Mouse (Mus musculus): ENCODE results near the gene Serpina3c.

The Serpina3c gene

GRCm38 (mm10) chr12:104153656-104154055, at the start of gene Serpina3c:
TSS of gene Serpina3c (minus strand) at chr12:104153870.
- DNase-seq (ENCODE audit: low spot score in 2 of 2): no peak

- no peak for DNase-seq (ENCODE audit: low spot score in 2 of 2)
These were observed 37.2 kb upstream of the Serpina3c start for GRCm38 (mm10) chr12:104190852-104191251.

GRCm38 (mm10) chr12:104189246-104189645, 35.6 kb upstream of the Serpina3c start:
- no peak for DNase-seq (ENCODE audit: low spot score in 2 of 2)

GRCm38 (mm10) chr12:104186041-104186581, 32.4 kb upstream of the Serpina3c start:
- peak; percentile 6 for DNase-seq (ENCODE audit: low spot score in 2 of 2)

GRCm38 (mm10) chr12:104185046-104185445, 31.4 kb upstream of the Serpina3c start:
- no peak for DNase-seq (ENCODE audit: low spot score in 2 of 2)

- no peak for DNase-seq (ENCODE audit: low spot score in 2 of 2)
These were observed 25.3 kb upstream of the Serpina3c start for GRCm38 (mm10) chr12:104178987-104179386.

- peak; percentile 10 to 19 for DNase-seq (ENCODE audit: low spot score in 2 of 2)
These were observed 24.9 kb upstream of the Serpina3c start for GRCm38 (mm10) chr12:104178577-104178976.

- no peak for DNase-seq (ENCODE audit: low spot score in 2 of 2)
These were observed 22.0 kb upstream of the Serpina3c start for GRCm38 (mm10) chr12:104175636-104176035.

GRCm38 (mm10) chr12:104174747-104175146, 21.1 kb upstream of the Serpina3c start:
- DNase-seq (ENCODE audit: low spot score in 2 of 2): peak; percentile 58 to 72

- DNase-seq (ENCODE audit: low spot score in 2 of 2): no peak
These were observed 527 bp downstream of the Serpina3c start for GRCm38 (mm10) chr12:104153041-104153645.

GRCm38 (mm10) chr12:104151989-104152388, 1.7 kb downstream of the Serpina3c start:
- no peak for DNase-seq (ENCODE audit: low spot score in 2 of 2)

GRCm38 (mm10) chr12:104145571-104145970, 8.1 kb downstream of the Serpina3c start:
- no peak for DNase-seq (ENCODE audit: low spot score in 2 of 2)

- no peak for DNase-seq (ENCODE audit: low spot score in 2 of 2)
These were observed 10.4 kb downstream of the Serpina3c start for GRCm38 (mm10) chr12:104143286-104143685.

- DNase-seq (ENCODE audit: low spot score in 2 of 2): no peak
These were observed 11.2 kb downstream of the Serpina3c start for GRCm38 (mm10) chr12:104142427-104142826.

- DNase-seq (ENCODE audit: low spot score in 2 of 2): no peak
These were observed 12.2 kb downstream of the Serpina3c start for GRCm38 (mm10) chr12:104141506-104141905.

- DNase-seq (ENCODE audit: low spot score in 2 of 2): no peak
These were observed 13.0 kb downstream of the Serpina3c start for GRCm38 (mm10) chr12:104140543-104141103.

- DNase-seq (ENCODE audit: low spot score in 2 of 2): no peak
These were observed 15.5 kb downstream of the Serpina3c start for GRCm38 (mm10) chr12:104138216-104138615.

- peak; percentile 63 to 70 for DNase-seq (ENCODE audit: low spot score in 2 of 2)
These were observed 22.6 kb downstream of the Serpina3c start for GRCm38 (mm10) chr12:104131041-104131440.

GRCm38 (mm10) chr12:104127696-104128095, 26.0 kb downstream of the Serpina3c start, which contains the start of gene Serpina3b:
TSS of gene Serpina3b (plus strand) at chr12:104127996.
- no peak for DNase-seq (ENCODE audit: low spot score in 2 of 2)

GRCm38 (mm10) chr12:104125021-104125560, 28.6 kb downstream of the Serpina3c start:
- peak; percentile 17 for DNase-seq (ENCODE audit: low spot score in 2 of 2)

GRCm38 (mm10) chr12:104123996-104124395, 29.7 kb downstream of the Serpina3c start:
- no peak for DNase-seq (ENCODE audit: low spot score in 2 of 2)

- no peak for DNase-seq (ENCODE audit: low spot score in 2 of 2)
These were observed 30.6 kb downstream of the Serpina3c start for GRCm38 (mm10) chr12:104123097-104123496.
